Mouse (Mus musculus) spleen, postnatal 4 days (tissue): ENCODE results near the gene Cox10.

Experiments used
- DNase-seq, 2 experiments: peaks; one replicate each; pipeline ENCODE4 v3.0.0; 2022; ENCODE audit warnings: low spot score in 2 of 2

Gene Cox10

DNA sequence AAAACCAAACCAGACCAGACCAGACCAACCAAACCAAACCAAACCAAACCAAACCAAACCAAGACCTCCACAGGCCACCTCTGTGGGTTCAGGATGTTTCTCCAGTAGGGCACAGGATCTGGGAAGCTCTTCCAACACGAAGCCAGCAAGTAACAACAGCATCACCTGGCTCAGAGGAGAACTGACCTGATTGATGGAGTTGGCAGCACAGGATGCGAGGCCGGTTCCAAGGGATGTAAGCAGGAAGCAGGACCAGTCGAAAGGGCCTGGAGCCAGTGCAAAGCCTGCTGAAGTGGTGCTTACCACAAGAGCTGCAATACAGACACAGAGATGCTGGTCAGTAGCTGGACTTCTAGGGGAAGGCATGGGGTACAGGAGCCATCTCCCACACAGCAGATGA, 34.2 kb downstream of the Cox10 start:
- DNase-seq: no peak

DNA sequence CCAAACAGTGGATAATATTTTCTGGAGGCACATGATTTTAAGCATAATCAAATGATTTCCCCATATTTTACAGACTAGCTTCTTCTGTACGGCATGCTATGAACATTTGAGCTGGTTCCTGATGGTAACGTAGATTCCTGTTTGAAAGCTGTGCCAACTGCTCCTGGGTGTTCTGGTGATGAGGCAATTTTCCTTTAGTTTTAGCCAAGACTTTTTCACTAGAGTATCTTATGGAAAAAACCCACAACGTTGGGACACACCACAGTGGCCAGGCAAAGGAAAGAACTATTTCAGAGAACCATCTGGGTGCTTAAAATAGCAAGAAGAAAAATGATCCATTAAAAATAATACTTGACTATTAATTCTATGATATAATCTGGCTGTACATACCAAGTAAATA, 35.2 kb downstream of the Cox10 start:
- no peak for DNase-seq

DNA sequence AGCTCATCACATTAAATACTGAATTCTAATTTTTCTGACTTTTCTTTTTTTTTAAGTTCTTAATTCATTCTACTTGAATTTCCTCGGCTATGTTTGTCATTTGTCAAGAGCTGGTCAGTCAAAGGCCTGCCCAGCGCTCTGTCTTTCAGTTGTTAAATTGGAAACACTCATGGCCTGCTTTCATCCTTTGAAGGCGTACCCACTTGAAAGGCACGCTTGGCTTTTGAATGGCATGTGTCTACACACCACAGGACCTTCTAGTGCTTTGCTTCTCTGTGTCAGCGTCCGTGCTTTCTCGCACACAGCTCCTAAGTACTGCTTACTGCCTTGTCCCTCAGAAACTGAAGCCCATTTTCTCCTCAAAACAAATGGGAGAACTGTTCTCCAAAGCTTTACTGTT, 38.0 kb downstream of the Cox10 start:
- no peak for DNase-seq

DNA sequence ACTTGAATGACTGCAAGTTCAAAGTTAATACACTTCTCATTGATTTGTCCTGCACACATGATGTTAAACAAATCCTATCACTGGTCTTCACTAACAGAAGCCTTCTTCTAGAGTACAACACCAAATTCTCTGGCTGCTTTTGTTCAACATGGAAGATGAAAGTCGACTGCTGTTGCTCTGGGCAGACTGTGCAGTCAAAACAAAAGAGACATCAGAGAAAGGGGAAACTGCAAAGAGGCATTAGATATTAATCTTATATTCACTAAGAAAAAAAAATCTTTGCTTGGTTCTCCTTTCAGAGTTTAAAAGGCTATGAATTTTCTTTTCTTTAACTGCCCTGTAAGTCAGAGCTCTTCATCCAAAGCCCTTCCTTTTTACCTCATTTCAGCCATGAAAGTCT, 39.7 kb downstream of the Cox10 start:
- DNase-seq: no peak

DNA sequence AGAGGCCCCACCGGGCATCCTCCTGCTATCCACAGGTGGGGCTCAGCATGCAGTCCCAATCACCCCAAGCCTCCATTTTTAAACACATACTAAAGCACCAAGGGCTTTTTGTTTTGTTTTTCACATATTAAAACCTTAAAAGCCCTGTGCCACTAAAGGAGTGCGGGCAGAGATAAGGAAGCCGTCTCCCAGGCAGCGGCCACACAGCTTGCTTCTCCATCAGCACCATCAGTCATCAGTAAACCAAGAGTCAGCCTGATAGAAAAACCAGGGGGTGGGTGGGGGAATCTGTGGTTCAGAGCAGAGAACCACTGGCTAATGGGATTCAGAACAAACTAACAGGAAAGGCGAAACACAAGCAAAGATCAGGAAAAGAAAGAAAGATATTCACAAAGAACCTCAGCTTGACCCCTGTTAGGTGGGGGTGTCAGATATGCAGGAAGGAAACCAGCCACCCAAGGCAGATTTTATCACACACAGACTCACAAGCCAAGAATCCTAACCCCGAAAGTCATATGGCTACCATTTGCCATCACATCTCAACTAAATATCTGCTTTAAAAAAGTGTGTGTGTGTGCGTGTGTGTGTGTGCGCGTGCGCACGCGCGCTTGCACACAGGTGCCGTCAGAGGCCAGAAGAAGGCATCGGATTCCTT, 41.7 kb downstream of the Cox10 start:
- no peak for DNase-seq

DNA sequence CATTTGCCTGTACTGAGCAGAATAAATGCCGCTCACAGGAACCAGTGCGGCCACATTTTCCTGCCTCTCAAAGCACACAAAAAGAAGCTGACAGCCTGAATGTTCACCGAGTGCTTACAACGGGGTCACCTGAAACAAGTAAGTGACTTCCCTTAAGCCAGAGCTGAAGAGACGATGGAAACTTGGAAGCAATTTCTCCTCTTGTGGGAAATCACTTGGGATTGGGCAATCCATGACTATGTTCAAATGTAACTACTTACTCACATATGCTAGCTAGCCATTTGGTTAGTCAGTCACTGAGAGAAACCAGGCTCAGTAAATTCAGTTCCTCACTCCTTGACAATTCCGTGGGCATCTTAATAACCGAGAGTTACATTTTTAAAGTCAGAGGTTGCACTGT, 43.0 kb downstream of the Cox10 start:
- no peak for DNase-seq

DNA sequence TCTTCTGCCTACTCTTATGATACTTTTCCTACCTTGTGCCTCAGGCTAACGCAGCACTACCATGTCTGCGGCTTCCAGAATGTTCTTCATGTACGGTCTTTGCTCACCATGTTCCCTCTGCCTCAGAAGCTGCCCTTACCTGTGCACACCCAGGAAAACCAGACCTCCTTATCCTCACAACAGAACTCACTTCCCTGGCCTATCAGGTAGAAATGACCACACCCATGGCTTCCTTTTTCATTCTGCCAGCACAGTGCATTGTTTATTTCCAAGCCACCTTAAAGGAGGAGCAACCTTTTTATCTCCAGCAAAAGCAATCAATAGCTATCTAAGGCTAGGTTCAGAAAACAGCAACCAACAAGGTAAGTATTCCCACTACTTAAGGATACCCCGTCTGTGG, 43.6 kb downstream of the Cox10 start:
- DNase-seq: no peak

DNA sequence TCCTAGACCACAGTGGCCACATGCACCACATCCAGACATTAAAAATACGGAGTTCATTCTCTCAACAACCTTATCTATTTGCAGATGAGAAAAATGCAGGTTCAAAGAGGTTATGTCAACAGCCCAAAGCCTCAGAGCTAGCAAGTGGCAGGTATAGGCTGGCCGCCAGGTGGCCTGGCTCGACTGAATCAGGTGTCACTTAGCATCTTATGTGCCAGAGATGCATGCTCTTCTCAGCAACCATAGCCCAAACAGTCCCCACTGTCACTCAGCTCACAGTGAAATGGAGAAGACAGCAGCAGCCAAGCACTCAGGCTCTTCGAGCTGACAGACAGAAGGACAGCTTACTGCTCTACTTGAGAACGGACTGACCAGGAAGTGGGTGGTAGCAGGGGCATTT, 44.6 kb downstream of the Cox10 start:
- DNase-seq: no peak

DNA sequence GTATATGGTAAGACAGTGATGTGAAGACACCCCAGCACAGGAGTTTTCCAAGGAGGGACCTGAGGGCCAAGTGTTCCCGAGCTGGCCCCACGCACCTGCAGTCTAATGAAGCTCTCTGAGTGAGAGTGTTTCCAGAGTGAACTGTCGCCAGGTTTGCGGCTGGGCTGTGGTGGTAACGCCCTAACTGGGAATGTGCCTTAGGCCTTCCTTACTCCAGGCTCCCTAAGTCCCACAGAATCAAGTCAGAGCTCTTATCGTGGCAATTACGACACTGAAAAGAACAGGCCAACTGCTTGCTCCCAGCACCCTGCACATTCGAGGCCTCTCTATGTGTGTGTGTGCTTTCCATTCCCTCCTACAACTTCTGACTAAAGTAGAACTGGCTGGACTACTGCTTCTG, 51.8 kb downstream of the Cox10 start:
- no peak for DNase-seq

DNA sequence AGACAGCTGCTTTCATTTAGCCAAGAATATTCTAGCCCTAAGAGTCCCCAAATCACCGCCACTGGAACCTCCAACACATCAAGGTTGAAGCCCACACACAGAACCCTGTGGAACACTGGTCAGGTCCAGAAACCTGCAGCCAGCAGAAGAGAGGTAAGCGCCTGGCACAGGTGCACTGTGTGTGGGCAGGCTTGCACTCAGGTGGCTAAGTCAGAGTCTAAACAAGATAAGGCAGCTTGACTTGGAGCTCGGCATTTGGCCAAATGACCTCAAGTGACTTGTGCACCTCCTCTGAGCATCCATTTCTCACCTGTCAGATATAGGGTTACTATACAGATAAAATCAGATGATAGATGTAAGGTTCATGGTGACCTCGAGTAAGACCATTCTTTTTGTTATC, 53.4 kb downstream of the Cox10 start:
- no peak for DNase-seq

DNA sequence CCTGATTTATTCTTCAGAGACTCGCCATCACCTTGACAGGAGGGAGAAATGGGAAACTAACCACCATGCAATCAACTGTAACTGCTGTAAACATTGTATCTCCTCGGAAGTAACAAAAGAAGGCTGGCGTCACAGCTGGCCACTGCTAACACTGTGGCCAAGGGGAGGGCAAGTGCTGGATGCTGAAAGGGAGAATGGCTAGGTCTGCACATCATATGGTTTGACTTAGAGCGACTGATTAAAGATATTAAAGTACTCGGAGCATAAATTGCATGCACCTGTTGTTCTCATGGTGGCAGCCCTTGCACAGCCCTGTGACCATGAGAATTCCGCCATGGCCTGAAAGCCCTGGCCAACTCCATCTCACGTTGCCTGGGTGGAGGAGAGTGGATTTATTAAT, 54.7 kb downstream of the Cox10 start:
- no peak for DNase-seq

DNA sequence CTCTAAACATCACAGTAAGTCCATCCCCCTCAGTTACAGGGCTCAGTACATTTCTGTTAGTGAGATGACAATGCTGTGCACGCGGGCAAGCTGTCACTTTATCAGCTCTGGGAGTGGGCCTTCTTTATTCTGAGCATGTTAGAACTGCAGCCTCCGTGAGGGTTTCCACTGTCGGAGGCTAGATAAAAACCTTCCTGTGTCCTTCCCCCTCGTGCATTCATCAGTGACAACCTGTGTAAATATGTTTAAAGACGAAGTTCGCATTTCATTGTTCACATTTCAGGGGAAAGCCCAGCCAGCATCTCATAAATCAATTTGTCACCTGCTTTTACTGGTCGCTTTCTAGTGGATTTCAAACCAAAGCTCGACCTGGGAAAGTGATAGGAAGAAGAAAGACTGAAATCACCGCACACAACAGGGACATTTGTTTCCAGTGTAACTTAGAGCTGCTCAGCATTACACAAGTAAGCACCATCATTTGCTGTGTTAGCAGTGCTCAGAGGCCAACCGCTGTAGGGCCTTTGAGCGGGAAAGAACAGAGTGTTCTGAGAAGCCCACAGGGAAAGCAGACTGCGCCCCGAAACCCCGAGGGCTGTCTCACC, 55.8 kb downstream of the Cox10 start:
- no peak for DNase-seq

DNA sequence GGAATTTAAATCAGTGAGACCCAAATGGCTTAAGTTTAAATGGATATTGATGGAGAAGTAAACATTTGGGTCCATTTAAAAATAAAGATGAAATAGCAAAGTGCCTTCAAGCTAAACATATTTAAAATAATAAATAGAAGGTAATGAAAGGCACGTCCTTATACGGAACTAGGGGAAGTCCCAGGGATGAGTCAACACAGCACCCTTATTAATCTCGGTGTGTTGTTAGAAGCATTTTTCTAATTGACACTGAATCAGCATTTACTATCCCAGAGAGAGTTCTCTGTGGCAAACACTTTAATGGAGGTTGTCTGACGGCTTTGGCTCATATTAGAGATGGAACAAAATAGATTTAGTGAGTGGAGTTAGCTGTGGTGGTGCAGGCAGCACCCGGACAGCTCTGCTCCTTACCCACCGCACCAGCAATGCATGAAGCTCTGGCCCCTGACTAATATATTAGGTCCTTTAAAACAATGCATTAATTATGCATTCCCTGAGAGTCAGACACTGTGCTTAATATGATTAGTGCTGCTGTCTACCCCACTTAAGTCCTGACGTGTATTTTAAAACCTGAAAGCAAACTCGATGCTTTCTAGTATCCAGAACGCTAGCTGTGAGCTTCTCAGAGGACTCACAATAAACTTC, 56.7 kb downstream of the Cox10 start:
- no peak for DNase-seq

DNA sequence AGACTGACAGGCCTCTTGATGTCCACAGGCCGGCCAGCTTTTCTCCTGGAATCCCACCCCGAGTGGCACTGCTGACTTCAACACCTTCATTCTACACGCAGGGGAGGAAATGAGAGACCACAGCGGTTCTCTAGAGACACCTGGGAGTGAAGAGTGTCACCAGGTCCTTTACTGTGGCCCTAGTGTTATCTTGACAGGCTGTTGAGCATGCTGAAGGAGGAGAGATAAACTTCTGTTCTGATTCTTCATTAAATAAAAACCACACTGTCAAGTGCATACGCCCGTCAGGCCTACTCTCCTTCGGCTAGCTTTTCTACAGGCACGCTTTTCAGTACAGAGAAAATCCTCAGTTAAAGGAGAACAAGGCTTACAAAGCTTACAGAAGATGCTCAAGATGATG, 60.0 kb downstream of the Cox10 start:
- DNase-seq: no peak

DNA sequence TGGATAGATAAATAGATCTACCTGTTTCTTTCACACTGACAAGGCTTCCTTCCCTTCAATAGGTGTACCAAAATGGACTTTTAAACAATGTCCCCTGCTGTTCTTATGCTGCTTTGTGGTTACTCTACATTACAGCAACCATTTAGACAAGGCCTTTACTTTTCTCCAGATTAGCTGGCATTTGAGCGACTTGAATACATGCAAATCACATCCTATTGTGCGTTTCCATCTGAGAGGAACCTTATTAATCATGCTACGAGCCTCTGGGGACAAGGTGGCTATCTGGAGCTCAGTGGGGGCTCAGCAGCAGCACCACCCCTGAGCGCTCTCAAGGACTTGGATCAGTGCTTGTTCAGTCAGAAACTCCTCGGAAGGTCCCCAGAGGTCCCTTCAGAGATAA, 61.1 kb downstream of the Cox10 start:
- DNase-seq: no peak

DNA sequence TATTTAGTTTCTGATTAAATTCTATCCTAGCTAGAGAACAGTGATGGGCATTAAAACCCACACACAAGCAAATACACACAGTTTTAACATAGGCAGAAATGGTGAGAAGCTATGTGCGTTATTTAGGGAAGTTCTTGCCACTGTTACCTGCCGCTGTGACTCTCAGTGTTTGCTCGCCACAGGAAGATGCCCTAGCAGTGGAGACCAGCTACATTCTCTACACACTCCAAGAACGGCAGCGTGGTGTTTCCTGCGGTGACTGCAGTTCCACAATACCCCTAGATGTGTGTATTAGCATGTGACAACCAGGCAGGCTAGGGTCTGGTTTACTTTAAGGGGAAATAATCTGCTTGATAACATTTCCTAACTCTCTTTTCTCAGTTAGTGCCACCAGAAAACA, 64.0 kb downstream of the Cox10 start:
- DNase-seq: no peak

DNA sequence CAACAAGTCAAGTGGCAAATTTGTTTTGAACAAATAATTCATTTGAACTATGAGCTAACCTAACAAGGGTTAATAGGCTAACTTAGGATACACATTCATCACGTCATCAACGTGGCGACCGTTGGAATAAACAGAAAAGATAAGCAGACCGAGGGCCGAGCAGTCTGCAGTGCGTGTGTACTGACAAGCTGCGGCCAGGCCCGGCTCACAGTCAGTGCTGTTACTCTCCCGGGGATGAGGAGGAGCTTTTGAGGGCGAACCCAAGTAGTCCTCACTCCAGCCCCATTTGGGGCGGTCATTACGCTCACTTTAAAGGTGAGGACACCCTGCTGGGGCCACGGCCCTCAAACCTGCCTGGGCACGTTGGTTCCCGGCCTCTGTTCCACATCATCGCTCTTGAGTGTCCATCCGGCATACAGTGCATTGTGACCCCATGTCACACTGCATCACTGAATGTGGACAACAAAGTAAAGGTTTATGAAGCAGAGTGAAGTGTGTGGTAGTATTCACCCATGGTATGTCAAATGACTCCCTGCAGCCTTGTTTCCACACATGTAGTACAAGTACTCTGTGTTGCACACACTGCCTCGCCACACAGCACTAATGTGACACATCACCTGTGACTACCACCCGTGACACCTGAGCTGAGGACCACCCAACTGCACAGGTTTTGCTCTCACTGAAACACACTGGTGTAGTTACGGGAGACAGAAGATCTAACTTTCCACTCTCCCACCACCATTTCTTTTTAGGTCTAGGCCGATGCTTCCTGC, 68.4 kb downstream of the Cox10 start:
- DNase-seq: peak in 1 of 2 experiments; percentile 28

DNA sequence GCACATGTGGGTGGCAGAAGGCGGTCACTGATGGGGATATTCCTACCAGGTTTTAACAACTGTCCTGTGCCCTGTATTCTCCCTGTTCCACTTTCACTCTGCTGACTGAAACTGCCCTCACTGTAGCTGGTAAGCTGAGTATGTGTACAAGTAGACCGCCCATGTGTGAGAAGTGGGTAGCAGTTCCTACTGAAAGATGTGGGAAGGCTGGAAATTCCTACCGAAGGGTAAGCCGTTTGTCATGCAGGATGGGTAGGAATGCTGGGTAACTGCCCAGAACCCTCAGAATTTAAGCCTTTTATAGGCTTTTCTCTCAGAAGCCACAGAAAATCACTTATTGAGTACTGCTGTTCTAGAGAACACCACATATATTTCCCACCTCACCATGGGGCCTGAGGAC, 75.1 kb downstream of the Cox10 start:
- no peak for DNase-seq

DNA sequence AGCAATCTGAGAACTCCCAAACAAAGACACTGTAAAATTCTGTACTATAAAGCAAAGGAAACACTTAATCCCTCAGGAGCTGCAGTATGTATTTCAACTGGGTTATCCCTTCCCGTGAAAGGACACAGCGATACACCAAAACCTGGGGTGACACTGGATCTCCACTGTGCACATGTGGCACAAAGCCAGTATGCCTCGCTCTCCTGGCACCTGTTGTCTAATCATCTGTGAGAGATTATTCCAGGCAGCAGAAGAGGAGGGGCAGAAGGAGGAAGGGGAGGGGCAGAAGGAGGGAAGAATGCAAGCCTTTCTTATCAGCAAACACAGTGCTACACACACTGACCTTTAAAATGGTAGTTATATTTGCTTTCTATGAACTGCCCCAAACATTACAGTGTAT, 75.8 kb downstream of the Cox10 start:
- DNase-seq: no peak

DNA sequence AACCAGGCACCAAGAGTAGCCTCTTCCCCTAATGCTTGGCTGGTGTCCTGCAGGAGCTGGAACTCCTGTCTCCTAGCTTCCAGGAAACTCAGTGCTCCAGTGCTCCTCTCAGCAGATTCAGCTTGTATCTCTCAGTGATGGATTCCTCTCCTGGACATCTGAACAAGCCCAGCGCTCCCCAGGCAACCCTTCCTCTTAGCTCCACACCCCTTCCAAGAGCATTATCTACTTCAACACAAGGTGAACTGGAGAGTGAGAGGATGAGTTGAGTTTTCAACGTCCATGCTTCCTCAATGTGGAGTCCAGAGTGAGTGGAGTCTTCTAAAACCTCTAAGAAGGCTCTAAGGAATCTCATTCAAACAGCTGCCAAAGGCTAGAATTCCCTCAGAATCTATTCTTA, 76.6 kb downstream of the Cox10 start:
- no peak for DNase-seq

DNA sequence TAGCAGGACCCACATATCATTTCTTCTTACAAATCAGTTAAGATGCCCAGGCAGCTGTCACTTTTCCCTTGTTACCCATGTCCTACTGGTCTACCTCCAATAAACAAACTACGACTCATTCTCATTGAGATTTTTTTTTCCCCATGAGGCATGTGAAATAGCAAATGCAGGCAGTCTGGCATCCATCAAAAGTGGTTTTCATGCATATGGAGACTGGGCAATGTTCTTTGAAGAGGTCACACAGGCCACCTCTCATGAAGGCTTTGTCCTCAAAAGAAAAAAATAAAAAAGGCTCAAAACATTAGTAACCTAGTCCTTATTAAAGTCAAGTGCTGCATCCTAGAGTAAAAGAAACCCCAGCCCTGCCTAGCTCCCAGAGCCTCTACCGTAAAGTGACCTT, 78.2 kb downstream of the Cox10 start:
- DNase-seq: no peak

DNA sequence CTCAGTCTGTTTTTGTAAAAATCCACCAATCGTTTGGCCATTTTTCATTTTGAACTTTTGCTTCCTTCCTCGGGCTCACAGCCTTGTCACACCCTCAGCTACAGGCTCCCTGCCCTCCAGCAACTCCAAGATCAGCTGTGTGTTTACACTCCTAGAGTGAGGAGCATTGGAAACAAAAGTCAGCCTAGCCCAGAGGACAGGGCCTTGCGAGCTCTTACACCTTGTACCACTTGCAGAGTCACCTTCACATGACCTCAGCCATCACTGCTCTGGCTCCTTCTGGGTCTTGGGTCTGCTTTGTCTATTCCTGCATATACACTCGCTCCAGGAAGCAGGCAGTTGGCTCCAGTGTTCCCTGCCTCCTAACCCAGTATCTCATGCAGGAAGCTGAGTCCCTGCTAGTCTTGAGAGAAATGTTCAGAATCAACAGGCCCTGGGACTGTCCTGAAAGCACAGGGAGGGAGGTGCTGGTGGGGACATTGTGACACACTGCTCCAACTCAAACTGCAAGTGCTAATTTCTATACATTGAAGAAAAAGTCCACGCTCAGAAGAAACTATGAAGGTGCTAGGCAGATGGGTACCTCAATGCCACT, 79.0 kb downstream of the Cox10 start:
- DNase-seq: no peak

DNA sequence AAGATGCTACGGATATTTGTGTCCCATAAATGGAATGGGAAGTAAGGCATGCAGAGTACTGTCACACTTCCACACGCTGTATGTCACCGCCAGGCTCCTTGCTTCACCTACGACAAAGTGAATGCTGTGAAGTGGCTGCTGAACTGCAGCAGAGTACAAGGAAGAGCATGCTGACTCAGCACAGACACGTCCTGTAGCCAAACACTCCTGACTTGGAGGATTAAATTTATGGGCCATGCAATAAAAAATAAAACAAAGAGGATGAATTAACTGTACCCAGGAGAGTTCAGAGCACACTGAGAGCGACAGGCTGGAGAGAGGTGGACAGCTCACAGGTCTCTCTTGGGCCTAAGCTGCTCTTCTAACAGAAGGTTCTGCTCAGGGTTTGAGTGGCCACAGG, 79.8 kb downstream of the Cox10 start:
- DNase-seq: no peak
